Mouse (Mus musculus) heart, postnatal 36 days (tissue): ENCODE measurements at regions not wholly inside any gene's neighbourhood (a gene's known extent, or its start where the extent isn't known, plus 50 kb on each side); places are given as distances from the start of the nearest gene placed in this dataset.
A peak's percentile ranks its signal among the peaks of the same experiment; 100 is the strongest.

ENCODE experiments used
- DNase-seq, 2 experiments: peaks; one replicate each; pipeline ENCODE4 v3.0.0; 2021 to 2022
- intact Hi-C: fragments of 180-260 bp; cut with DNase I; formaldehyde crosslinking; loops from one replicate; pipeline ENCODE4 v1.15.1; 2025

DNA sequence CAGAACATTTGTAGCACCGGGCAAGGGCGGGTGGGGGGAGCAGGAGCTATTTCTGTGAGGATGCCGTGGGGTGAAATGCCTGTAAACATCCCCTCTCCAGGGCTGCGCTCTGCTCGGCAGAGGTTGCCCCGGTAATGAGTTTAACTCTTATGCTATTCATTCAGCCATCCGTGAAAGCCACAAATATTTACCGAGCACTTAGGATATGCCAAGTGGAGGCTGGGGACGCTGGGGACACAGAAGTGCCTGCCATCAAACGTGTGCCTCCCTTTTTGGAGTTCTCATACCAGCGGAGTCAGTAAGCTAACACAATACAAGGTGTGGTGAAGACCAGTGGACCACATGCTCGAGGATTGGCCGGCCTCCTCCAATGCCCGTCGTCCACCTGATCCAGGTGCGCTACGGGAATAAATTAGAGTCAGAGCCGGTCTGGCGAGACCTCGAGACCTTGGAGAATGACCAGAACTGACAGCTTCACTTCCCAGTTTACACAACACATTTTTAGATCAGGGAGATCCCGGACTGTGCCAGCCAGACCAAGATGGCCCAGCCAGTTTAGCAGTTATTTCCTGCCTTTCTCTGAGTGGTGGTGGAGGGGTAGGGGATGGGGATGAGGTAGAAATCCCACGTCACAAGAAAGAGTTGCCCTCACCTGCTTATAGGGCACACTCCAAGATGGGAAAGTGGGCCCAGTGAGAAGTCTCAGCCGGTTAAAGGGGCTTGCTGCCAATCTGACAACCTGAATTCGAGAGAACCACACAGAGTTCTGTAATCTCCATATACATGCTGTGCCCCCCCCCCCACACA lies 134.4 kb downstream of the 2410131K14Rik start:
- DNase-seq, result no peak
- intact Hi-C loops, result loop anchor here (1.0 to 5.0 kb wide), 3 partner anchors 37 to 180 kb away; no protein-coding TSS in a partner anchor

DNA sequence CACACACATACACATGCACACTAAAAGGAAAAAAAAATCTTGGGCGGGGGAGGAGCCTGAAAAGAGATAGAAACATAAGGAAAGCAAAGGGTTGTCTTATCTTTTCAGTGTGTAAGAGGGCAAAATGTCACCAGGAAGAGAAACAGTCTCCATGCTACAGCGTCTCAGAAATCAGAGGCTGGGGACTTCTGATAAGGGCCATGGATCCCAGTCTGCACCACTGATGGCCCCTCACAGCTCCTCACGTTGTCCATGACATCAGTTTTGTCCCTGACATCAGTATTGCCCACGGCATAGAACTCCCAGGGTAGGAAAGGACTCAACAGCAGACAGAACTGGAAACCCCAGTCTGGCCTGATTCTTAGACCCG lies 135.0 kb downstream of the 2410131K14Rik start:
- intact Hi-C loops, result loop anchor here (1.0 to 5.0 kb wide), 3 partner anchors 38 to 179 kb away; no protein-coding TSS in a partner anchor
- DNase-seq, result no peak

- intact Hi-C loops, result loop anchor here (1.0 to 5.0 kb wide), 3 partner anchors 38 to 179 kb away; no protein-coding TSS in a partner anchor
- DNase-seq, result peak; percentile 51 to 55
These were observed 135.6 kb downstream of the 2410131K14Rik start for GRCm38 (mm10) chr5:118380422-118381293.

DNA sequence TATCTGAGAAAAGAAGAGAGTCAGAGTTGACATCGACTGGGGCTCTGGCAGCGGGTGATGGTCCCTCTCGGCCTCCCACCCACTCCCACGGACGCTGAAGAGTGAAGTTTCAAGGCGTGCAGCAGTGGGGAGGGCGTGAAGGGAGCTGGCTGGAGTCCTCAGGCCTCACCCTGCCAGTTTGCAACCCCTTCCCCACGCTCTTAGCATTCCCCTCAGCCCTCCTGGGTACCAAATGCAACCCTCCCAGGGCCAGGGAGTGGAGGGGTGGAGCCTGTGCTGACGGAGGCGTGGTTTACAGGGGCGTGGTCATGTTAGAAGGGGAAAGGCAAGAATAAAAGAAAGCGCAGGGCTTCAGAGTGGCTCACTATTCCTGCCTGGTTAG lies 136.3 kb downstream of the 2410131K14Rik start:
- peak; percentile 80 to 83 for DNase-seq
- intact Hi-C loops, result loop anchor here (5.0 kb wide), 2 partner anchors 39 to 76 kb away; no protein-coding TSS in a partner anchor

- DNase-seq, result peak; percentile 65 to 66
- intact Hi-C loops, result loop anchor here (2.0 kb wide), 1 partner anchor 39 kb away; no protein-coding TSS in a partner anchor
These were observed 141.1 kb downstream of the 2410131K14Rik start for GRCm38 (mm10) chr5:118386126-118386525.

GRCm38 (mm10) chr5:118388419-118388818 lies 143.4 kb downstream of the 2410131K14Rik start:
- intact Hi-C loops, result no loop called here
- DNase-seq, result no peak

DNA sequence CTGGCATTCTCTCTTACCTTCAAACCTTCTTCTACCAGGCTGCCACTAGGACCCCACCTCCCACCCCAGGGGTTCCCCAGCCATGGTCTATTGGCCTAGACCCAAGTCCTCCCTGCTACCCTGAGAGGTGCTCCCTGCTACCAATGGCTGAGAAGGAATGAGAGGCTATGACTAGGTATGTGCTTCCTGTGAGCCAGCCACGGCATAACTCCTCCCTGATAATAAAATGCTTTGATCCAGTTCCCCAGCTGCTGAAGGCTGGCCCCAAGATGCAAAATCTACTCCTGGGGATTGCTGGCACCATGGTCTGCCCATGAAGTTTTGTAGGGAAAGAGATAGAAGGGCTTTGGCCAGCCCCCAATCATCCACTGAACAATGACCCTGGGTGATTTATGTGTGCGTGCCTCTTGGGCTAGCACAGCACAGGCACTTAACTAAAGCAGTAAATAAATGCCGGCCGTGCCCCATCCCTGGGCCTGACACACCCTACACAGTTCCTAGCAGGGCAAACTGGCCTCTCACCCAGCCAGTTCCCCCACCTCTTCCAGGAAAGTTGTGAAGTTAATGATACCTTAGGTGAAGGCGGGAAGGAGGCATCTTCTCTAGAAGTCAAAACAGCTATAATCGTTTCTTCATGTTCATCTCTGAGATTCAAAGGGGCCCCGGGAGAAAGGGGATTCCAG lies 145.8 kb downstream of the 2410131K14Rik start:
- intact Hi-C loops, result no loop called here

DNA sequence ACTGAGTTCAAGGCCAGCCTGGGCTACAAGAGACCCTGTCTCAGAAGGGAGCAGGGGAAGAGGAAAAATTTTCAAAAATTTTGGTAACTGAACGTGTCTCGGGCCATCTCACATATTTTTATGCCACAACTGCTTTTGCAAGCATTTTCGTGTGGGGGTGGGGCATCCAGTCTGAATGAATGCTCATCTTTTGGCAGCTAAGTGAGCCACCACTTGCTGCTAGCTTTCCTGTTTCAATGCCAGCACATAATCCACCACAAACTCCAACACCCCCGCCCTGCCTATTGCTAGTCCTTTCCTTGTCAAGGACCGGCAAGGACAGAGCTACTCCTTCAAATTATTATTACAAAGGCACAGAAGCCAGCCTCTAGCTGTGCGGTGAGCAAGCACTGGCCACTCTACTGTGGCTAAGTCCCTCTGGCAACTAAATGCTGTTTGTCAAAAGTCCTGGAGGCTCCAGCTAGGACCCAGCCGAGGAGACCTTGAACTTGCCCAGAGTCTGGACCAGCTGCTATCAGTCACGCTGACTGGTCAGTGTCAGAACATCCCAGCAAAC lies 148.0 kb downstream of the 2410131K14Rik start:
- intact Hi-C loops, result no loop called here
- DNase-seq, result no peak

More for the DNA sequence above, 145.8 kb downstream of the 2410131K14Rik start:
- no peak for DNase-seq

GRCm38 (mm10) chr5:118394051-118394450 lies 149.0 kb downstream of the 2410131K14Rik start:
- intact Hi-C loops, result no loop called here
- DNase-seq, result no peak

- no peak for DNase-seq
- intact Hi-C loops, result no loop called here
These were observed 151.1 kb downstream of the 2410131K14Rik start for GRCm38 (mm10) chr5:118396004-118396725.

- no peak for DNase-seq
- intact Hi-C loops, result no loop called here
These were observed 155.9 kb downstream of the 2410131K14Rik start for GRCm38 (mm10) chr5:118400926-118401325.

DNA sequence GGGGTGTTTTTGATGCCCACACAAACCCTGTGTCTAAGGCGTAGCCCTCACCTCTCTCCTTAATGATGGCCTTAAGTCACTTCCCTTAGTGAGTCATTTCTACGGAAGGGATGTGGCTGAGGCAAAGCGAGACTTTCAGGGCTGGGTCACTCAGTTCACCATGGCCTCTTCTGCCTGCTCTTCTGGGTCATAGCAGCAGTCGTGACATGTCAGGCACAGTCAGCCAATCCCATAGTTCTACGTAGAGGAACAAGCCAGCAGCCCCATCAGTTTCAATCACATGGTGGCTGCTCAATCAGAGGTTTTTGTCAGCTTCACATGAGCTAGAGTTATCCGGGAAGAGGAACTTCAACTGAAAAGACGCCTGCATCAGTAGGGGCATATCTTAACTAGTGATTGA lies 156.1 kb upstream of the Med13l start:
- intact Hi-C loops, result no loop called here
- DNase-seq, result no peak

DNA sequence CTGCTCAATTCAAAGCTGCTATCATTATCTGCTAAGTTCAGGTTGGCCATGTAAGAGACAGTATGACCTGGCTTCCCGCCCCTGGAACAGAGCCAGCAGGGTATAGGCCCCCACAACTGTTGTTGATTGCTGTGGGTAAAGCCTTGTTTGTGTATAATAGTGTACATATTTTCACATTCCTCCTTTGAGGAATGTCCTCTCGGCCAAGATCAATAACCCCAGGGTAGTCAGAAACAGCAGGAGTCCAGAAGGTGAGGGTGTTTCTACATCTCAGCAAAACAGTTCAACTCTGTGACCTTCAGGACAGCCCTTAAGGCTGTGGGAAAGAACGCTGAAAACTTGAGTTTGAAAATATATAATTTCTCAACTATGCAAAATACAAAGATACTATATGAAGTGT lies 155.1 kb upstream of the Med13l start:
- no peak for DNase-seq
- intact Hi-C loops, result no loop called here

DNA sequence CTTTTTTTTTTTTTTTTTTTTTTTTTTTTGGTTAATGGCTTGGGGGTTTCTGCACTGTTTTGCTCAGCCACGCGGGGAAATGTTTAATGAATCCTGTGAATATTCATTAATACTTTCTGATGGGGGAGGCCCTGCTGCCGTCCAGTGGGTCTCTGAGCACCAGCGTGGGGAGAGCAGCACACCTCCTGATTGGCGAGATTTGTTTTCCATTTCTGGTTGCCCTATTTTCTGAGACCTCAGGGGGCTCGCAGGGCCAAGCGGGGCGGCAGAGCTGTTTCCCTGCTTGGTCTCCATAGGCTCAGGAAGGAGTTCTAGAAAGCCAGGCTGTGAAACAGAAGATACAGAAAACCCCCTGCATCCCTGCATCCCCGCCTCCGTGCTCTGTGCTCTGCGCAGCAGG lies 153.0 kb upstream of the Med13l start:
- intact Hi-C loops, result no loop called here

GRCm38 (mm10) chr5:118407973-118408372 lies 152.5 kb upstream of the Med13l start:
- intact Hi-C loops, result no loop called here
- DNase-seq, result no peak

More for the DNA sequence above, 153.0 kb upstream of the Med13l start:
- DNase-seq, result no peak

GRCm38 (mm10) chr5:118408826-118409225 lies 151.7 kb upstream of the Med13l start:
- intact Hi-C loops, result no loop called here
- no peak for DNase-seq

- peak; percentile 49 to 50 for DNase-seq
- intact Hi-C loops, result no loop called here
These were observed 146.8 kb upstream of the Med13l start for GRCm38 (mm10) chr5:118413428-118414282.

GRCm38 (mm10) chr5:118419344-118420037 lies 141.0 kb upstream of the Med13l start:
- DNase-seq, result no peak
- intact Hi-C loops, result loop anchor here (5.0 kb wide), 1 partner anchor 147 kb away; no protein-coding TSS in a partner anchor
